Mouse (Mus musculus) liver, postnatal 0 days (tissue): ENCODE data around the gene Thsd4. TPM values are rescaled to one million over a fixed set of nuclear protein-coding genes. Genes with fewer than 3 reads are reported as not detected.
A peak's percentile ranks its signal among the peaks of the same experiment; 100 is the strongest.

ENCODE experiments used
- ATAC-seq: fragments of 200-750 bp; cut with Nextera tagmentation; 2 replicates; pipeline ENCODE4 v1.8.0; 2017; ENCODE audit warnings: mild to moderate bottlenecking, moderate library complexity
- DNase-seq: peaks from one replicate; pipeline ENCODE4 v3.0.0-alpha.2; 2016
- H3K27ac ChIP-seq: fragments of 300-500 bp; sonication (generic); 2 replicates; pipeline ENCODE4 v1.5.1; 2014; ENCODE audit warnings: antibody characterized with exemption, moderate library complexity, mild to moderate bottlenecking, low read depth
- H3K27me3 ChIP-seq: fragments of 300-500 bp; sonication (generic); 2 replicates; pipeline ENCODE4 v1.6.1; 2014; ENCODE audit warnings: low read length, control low read depth, mixed read lengths; ENCODE audit not compliant: insufficient read depth
- H3K36me3 ChIP-seq: fragments of 300-500 bp; sonication (generic); replicated peaks from 2 replicates; pipeline ENCODE4 v1.6.1; 2014; ENCODE audit warnings: mild to moderate bottlenecking, control low read depth, low read length, moderate library complexity, mixed read lengths; ENCODE audit not compliant: insufficient read depth
- H3K4me1 ChIP-seq: fragments of 300-500 bp; sonication (generic); 2 replicates; pipeline ENCODE4 v1.6.1; 2014; ENCODE audit warnings: antibody characterized with exemption, mild to moderate bottlenecking, control low read depth; ENCODE audit not compliant: insufficient read depth
- H3K4me2 ChIP-seq: fragments of 300-500 bp; sonication (generic); 2 replicates; pipeline ENCODE4 v1.6.1; 2014; ENCODE audit warnings: low read depth, mild to moderate bottlenecking, low read length, moderate library complexity, mixed read lengths
- H3K4me3 ChIP-seq: fragments of 300-500 bp; sonication (generic); 2 replicates; pipeline ENCODE4 v1.5.1; 2014; ENCODE audit warnings: low read depth, low read length
- H3K9ac ChIP-seq: fragments of 300-500 bp; sonication (generic); replicated peaks from 2 replicates; pipeline ENCODE4 v1.6.1; 2014; ENCODE audit warnings: mild to moderate bottlenecking, moderate library complexity
- H3K9me3 ChIP-seq: fragments of 300-500 bp; sonication (generic); 2 replicates; pipeline ENCODE4 v1.6.1; 2016; ENCODE audit warnings: mild to moderate bottlenecking, control low read depth, low read length, mixed read lengths
- CTCF ChIP-seq: sonication (generic); IDR thresholded peaks from 2 replicates; pipeline ENCODE4 v1.5.1; 2016; ENCODE audit warnings: antibody characterized with exemption, low read depth
- EP300 ChIP-seq: IDR thresholded peaks from 2 replicates; pipeline ENCODE4 v1.6.1; 2016; ENCODE audit warnings: antibody characterized with exemption, low read depth, mild to moderate bottlenecking
- WGBS: fragments of 180-500 bp; shearing (Covaris S2); extraction: QIAGEN DNeasy Blood & Tissue Kit; methylation state at CpG from one replicate; pipeline ENCODE4 v1.1.7; 2014; ENCODE audit not compliant: insufficient replicate concordance; 5-methylcytosine and 5-hydroxymethylcytosine counted together
- polyA plus RNA-seq: library from polyadenylated mRNA; unstranded; fragments of >200 nt; fragmentation: Nextera tagmentation; extraction: Ambion mirVana; gene quantifications from 2 replicates; pipeline ENCODE4 v1.2.1, GENCODE M21; 2015

The Thsd4 gene
- polyA plus RNA-seq, 1 experiment from 2014 or later: 0.70 TPM

DNA sequence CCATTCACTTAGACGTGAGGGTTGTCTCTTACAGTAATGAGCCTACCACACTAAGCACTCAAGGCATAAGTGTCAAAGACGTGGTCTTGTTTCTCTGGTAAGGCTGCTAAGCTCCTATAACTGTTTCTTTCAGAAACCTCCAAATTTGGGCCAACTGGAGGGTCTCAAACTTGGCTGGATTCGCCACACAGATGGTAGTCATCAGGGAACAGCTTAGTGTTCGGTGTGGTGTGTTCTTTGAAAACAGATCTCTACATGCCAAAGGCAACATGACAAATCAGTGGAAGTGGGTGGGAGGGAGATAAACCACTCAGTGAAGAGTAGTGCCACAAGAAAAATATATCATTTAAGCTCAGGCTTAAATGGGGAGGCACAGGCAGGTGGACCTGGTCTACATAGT is 191.9 kb downstream of the Thsd4 start:
- H3K9ac ChIP-seq: no peak overlapping the region
- no peak overlapping the region for H3K4me3 ChIP-seq
- TF ChIP-seq EP300: no peak
- no peak for TF ChIP-seq CTCF
- WGBS: 74% methylated on average over 4 of the region's 4 CpGs
- DNase-seq (no peak), ATAC-seq (no peak)
- no peaks in the 10 kb centered on the region for H3K27me3 ChIP-seq
- H3K4me1 ChIP-seq: no peaks in the 10 kb centered on the region
- H3K27ac ChIP-seq: no peak overlapping the region
- no peak overlapping the region for H3K4me2 ChIP-seq
- H3K36me3 ChIP-seq: no peaks in the 10 kb centered on the region
- H3K9me3 ChIP-seq: no peaks in the 10 kb centered on the region

DNA sequence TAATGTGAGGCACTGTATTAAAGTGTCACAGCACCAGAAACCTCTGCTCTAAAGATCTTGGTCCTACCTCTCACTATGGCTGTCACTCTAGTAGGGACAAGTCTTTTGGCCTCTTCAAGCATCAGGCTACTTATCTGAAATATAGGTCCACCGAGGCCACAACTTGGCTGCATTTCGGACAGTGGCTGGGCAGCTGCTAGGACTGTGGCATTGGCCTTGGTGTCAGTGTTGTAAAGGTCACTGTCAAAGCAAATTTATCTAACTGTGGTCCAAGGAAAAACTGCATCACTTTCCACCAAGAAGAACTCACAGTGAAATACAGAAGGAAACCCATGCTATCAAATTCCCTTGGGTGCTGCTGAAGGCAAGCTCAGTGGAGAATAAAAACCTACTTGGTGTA is 197.1 kb downstream of the Thsd4 start:
- ATAC-seq (no peak), DNase-seq (no peak)
- no peaks in the 10 kb centered on the region for H3K9me3 ChIP-seq
- no peak overlapping the region for H3K4me2 ChIP-seq
- no peak overlapping the region for H3K27ac ChIP-seq
- no peak overlapping the region for H3K9ac ChIP-seq
- H3K4me3 ChIP-seq: no peak overlapping the region
- 63% methylated on average over 2 of the region's 2 CpGs for WGBS
- H3K27me3 ChIP-seq: no peaks in the 10 kb centered on the region
- TF ChIP-seq EP300: no peak
- no peak for TF ChIP-seq CTCF
- H3K36me3 ChIP-seq: no peaks in the 10 kb centered on the region
- no peaks in the 10 kb centered on the region for H3K4me1 ChIP-seq

DNA sequence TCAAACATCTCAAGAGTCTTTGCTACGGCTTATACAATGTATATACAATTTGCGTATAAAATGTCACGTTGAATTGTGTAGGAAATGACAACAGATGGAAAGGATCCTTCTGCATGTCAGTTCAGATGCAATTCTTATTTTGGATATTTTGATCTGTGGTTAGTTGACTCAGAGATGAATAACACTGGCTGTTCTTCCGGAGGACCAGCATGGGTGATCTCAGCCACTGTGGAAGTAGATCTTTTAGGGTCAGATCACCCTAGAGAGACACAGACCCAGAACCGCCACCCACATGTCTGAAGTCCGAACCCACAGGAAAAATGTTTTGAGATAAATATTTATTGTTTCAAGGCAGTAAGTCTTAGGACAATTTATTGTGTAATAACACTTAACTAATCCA is 198.4 kb downstream of the Thsd4 start:
- Histone ChIP-seq H3K27ac (no peak overlapping the region), H3K27me3 (no peaks in the 10 kb centered on the region), H3K4me1 (no peaks in the 10 kb centered on the region), H3K9ac (no peak overlapping the region), H3K4me2 (no peak overlapping the region), H3K36me3 (no peaks in the 10 kb centered on the region), H3K9me3 (no peaks in the 10 kb centered on the region), H3K4me3 (no peak overlapping the region)
- TF ChIP-seq CTCF (no peak), EP300 (no peak)
- 82% methylated on average over 6 of the region's 6 CpGs for WGBS
- ATAC-seq (no peak), DNase-seq (no peak)

DNA sequence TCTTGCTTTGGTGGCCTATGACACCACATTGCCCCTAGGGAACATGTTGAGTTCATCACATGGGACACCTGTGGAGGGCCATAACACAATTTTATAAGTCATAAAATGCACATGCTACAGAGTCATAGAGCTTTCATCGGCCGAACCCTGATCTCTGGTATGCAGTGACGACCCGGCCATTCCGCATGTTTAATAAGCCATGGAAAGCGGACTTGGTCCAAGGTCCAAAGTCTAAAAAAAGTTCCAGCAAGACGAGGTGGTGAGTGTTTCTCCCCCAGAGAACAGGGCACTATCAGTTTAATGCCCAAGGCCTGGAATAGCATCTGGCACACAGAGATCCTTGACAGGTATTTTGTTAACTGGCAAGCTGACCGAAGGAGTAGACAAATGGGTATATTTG is 204.6 kb downstream of the Thsd4 start:
- Histone ChIP-seq H3K36me3 (no peaks in the 10 kb centered on the region), H3K4me2 (no peak overlapping the region), H3K4me1 (no peaks in the 10 kb centered on the region; the same call in 1 of the 2 replicates), H3K9ac (no peak overlapping the region), H3K4me3 (no peak overlapping the region), H3K27ac (no peak overlapping the region), H3K27me3 (no peaks in the 10 kb centered on the region), H3K9me3 (no peaks in the 10 kb centered on the region)
- no peak for TF ChIP-seq CTCF
- no peak for TF ChIP-seq EP300
- ATAC-seq (no peak), DNase-seq (no peak)
- 78% methylated on average over 8 of the region's 8 CpGs for WGBS

DNA sequence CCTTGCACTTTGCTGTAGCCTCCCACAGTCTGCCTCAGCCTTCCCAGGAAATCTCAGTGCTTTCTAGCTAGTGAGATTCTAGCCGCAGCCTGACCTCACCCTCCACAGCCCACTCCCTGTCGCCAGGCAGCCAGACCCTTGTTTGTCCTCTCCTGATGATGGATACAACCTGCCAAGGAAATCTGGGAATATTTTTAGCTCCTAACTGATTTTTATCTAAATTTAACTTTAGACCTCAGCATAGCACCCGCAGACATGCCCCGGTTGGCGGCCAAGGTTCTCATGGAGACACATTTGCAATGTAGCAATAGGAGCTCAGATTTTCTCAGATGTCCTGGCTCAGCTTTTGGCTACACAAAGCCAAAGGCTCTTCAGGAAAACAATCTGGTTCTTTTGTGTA is 205.3 kb downstream of the Thsd4 start:
- H3K27me3 ChIP-seq: no peaks in the 10 kb centered on the region
- DNase-seq: no peak
- H3K36me3 ChIP-seq: no peaks in the 10 kb centered on the region
- ATAC-seq: no peak
- no peak overlapping the region for H3K4me3 ChIP-seq
- no peak overlapping the region for H3K27ac ChIP-seq
- H3K4me1 ChIP-seq: no peaks in the 10 kb centered on the region; the same call in 1 of the 2 replicates
- no peaks in the 10 kb centered on the region for H3K9me3 ChIP-seq
- no peak overlapping the region for H3K9ac ChIP-seq
- H3K4me2 ChIP-seq: no peak overlapping the region
- 78% methylated on average over 5 of the region's 5 CpGs for WGBS
- TF ChIP-seq CTCF (no peak), EP300 (no peak)

DNA sequence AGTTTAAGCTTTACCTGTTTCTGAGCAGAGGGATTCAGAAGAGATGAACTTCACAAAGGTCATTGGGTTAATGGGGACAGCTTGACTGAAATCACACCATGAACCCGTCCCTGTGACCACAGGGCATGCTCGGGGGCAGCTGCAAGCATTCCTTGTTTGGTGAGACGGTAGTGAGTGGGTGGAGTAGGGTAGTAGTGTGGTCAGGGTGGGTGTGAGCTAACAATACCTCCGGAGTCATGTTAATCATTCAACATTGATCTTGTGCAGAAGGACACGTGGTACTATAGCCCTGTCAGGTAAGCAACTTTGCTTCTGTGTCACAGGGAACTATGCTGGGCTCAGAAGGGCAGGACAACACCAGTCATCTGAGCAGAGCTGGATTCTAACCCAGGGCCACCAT is 206.3 kb downstream of the Thsd4 start:
- Histone ChIP-seq H3K27ac (no peak overlapping the region), H3K27me3 (no peaks in the 10 kb centered on the region), H3K9me3 (no peaks in the 10 kb centered on the region), H3K4me1 (peaks cover 2% of the 10 kb centered on the region), H3K36me3 (no peaks in the 10 kb centered on the region), H3K4me3 (no peak overlapping the region), H3K9ac (no peak overlapping the region), H3K4me2 (no peak overlapping the region)
- ATAC-seq (peak; percentile 96), DNase-seq (peak; percentile 23)
- TF ChIP-seq CTCF: no peak
- no peak for TF ChIP-seq EP300
- 47% methylated on average over 5 of the region's 5 CpGs for WGBS

DNA sequence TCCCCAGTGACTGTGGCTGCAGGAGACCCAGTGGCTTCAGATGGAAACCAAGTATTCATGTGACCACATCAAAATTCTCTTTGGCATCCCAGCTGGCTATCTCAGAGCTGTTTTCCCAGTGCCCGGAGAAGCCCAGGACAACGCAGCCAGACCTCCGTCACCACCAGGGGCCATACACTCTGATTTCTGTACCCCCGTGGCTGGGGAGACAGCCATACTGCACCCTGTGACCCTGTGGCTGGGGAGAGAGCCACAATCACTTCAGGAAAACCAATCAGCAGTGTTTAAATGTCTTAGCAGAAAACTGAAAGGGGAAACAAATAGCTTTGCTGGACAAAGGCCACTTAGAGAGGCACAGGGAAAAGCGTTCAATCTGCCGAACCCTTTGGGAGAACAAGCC is 208.2 kb downstream of the Thsd4 start:
- Histone ChIP-seq H3K4me2 (no peak overlapping the region), H3K36me3 (no peaks in the 10 kb centered on the region), H3K9me3 (no peaks in the 10 kb centered on the region), H3K4me1 (peaks cover 3% of the 10 kb centered on the region), H3K27me3 (no peaks in the 10 kb centered on the region), H3K4me3 (no peak overlapping the region), H3K27ac (no peak overlapping the region), H3K9ac (no peak overlapping the region)
- TF ChIP-seq CTCF (no peak), EP300 (no peak)
- ATAC-seq: no peak
- WGBS: 71% methylated on average over 6 of the region's 6 CpGs
- DNase-seq: no peak
